Mouse (Mus musculus): ENCODE data around the gene Rarres2.

Rarres2 gene
- long read RNA-seq, experiment 1, transcript Rarres2-204 (6 exons, 795 nt): major isoform, 10 of 30 reads
- long read RNA-seq, experiment 1, transcript Rarres2-205 (6 exons, 681 nt): minor isoform, 6 of 30 reads
- long read RNA-seq, experiment 1, transcript Rarres2-201 (6 exons, 731 nt): minor isoform, 5 of 30 reads
- long read RNA-seq, experiment 1, partial matches to known transcripts: 5 of 30 reads
- long read RNA-seq, experiment 1, other reads (novel, unspliced or antisense): 1 of 30 reads
- long read RNA-seq, experiment 2, transcript Rarres2-204 (6 exons, 795 nt): major isoform, 20 of 37 reads
- long read RNA-seq, experiment 2, transcript Rarres2-201 (6 exons, 731 nt): minor isoform, 6 of 37 reads
- long read RNA-seq, experiment 2, partial matches to known transcripts: 6 of 37 reads
- long read RNA-seq, experiment 2, other reads (novel, unspliced or antisense): 0 of 37 reads

DNA sequence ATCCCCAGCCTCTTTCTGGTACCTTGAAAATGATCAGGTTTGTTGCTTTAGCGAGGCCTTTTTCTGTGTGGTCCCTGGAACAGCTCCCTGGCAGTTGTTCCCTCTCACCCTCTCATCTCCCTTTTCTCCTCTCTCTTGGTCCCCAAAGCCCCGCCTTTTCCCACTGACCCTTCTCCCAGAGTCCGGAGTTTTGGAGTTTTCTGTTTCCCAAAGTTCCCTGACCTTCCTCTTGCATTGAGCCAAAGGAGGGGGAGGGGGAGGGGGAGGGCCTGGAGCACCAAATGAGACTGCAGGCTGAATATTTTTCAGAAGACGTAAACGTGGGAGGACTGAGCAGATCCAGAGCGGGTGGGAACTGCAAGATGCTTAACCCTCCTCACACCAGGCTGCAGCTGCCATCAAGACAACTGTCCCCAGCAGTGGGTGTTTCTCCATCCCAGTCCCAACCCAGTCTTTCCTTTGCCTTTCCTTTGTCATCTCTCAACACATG, at the start of gene Rarres2:
Gene Rarres2, minus strand, starts transcription at position 218 of the 490 bp plus-strand sequence.
- intact Hi-C loops (cut with DNase I): no loop called here

DNA sequence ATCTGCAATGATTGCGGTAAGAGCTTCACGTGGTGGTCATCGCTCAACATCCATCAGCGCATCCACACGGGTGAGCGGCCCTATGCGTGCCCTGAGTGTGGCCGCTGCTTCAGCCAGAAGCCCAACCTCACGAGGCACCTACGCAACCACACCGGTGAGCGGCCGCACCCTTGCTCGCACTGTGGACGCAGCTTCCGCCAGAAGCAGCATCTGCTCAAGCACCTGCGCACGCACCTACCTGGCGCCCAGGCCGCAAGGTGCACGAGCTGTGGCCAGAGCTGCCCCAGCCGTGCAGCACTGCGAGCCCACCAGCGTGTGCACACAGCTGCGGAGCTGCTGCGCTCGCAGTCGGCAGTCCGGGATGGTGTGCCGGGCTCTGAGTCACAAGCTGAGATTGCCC, 47.4 kb upstream of the Rarres2 start:
- intact Hi-C loops (cut with DNase I): no loop called here

DNA sequence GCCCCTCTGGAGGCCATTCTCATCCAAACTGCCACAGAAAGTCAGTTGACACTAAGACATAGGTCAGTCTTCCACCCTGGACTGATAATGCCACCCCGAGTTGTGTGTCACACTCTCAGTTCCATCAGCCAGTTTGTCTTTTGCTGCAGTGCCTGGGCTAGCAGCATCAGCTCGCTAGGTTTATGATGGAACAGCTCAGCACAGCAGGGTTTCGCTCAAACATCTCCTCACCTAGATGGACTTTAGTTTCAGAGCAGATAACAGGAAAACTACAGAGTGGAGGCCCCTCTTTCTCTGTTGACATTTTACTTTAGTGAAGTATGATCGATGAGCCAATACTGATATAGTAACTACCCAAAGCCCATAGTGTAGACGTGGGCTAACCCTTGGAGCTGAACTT, 42.2 kb upstream of the Rarres2 start:
- intact Hi-C loops (cut with DNase I): no loop called here

DNA sequence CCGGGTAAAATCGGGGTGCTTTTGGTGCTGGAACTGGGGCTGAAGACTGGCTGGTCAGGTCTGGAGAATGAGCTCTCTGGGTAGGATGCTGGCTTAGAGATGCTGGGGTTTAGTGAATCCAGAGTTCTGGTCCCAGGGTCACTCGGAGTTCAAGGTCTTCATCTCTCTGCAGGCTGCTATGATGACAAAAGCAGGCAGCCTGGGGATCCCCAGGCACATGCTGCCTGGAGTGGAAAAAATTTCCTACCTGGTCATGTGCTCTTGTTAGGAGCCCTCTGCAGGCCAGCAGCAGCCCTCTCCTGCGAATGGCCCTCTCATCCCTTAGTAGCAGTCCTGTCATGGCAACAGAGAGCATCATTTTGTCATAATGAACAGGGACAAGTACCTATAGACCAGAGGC, 40.9 kb upstream of the Rarres2 start:
- intact Hi-C loops (cut with DNase I): no loop called here

DNA sequence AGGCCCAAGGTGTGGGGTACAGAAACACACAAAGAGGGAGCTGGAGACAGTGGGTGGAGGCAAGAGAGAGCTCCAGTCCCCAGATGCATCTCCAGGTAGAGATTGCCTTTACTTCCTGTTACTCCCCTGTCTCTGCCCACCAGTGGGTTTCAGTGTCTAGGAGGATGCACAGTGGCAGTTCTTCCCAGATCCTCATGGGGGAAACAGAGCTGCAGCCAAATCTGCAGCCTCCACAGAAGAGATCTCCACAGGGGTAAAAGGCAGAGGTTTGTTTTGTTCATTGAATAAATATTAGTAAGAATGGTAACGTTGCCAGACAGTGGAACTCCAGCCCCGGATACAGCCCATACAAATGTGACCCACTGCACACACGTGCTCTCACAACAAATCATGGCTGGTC, 38.1 kb upstream of the Rarres2 start:
- intact Hi-C loops (cut with DNase I): no loop called here

DNA sequence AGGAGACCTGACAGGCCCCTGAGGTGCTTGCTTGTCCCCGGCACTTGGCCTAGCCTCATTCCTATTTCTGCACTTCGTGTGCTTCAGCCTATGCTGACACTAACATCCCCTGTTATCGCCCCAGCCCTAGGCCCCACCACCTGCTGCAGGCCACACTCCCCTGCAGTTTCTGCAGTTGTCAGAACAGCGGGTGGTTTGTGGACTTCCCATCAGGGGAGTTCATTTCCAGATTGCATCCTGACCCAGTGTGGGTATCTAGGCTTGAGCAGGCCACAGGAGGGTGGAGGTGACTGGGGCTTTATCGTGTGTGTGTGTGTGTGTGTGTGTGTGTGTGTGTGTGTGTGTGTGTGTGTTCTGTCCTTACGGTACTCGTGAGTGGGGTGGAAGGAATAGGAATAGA, 36.9 kb upstream of the Rarres2 start:
- intact Hi-C loops (cut with DNase I): no loop called here

DNA sequence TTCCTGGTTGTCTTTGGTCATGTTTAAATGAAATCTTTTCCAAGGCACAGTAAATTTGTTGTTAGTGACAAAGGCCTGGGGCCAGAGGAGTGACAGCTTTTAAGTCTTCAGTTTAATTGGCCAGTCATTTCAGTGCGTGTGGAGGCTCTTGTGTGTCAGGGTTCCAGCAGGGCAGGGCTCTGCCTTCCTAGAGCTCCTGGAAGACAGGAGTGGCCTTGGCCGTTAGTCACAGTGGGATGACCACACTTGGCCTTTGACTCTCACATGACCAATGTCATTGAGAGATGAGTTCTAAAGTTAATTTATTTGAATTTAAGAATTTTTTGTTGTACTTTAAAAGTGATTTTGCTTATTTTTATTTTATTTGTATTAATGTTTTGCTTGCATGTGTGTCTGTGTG, 35.5 kb upstream of the Rarres2 start:
- intact Hi-C loops (cut with DNase I): no loop called here

DNA sequence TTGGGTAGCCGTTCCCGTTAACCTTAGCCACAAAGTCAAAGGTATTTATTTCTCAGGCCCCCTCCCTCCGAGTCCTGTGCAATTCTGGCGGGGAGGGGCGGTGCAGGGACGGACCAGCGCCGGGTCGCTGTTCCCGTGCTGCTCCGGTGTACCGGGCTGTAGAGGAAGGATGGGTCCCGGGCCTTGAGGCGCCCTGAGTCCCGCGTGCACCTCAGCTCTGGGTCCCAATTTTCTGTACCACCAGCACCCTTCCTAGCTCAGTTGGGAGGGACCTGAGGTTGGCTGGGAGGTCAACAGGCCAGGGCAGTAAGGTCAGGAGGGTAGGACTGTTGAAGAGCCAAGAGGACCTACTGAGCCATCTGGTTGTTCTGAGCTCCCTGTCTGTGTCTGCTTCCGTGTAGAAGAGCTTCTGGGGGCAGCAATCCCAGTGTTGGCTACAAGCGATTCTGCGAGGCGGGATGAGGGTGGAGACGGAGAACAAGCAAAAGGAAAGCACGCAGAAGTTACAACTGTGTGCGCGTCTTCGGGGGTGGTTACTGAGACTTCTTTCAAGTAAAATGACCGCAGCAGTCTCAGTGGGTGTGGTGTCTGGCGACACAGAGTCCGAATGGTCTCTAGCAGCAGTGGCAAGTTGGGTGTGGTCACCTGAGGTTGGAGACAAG, 29.6 kb upstream of the Rarres2 start:
- intact Hi-C loops (cut with DNase I): no loop called here

DNA sequence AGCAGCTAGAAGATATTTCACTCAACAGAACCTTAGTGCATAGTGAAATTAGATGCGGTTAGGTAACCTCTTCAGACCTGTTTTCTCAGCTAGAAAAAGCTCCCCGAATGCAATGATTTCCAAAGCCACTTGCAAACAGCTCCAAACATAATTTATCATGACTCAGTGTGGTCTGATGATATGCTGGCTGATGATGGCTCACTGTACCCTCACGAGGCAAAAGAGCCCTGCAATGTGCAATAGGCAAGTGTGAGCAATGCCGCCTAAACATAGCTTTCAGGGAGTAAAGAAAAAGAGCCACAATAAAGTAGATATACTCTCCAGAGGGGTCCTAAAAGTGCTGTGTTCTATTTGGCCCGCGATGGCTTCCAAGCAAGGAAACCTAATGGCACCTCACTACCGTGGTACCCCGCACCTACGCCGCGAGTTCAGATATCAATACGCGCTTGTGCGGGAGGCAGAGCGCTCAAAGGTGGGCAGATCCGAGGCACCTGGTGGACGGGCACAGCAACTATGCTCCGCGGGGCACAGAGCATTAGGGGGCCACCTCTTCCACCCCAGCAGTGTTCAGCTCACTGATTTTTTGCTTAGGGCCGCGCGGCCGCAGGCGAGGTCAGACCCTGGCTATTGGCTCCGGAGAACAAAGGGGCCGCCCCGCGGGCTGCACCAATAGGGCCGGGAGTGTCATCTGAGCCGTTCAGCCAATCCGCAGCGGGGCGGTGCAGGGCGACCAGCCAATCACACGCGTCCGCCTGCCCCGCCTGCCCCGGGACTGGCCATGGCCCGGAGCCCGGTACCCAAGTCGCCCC, 28.9 kb upstream of the Rarres2 start, which contains the start of gene Zfp775:
Gene Zfp775, plus strand, starts transcription at position 793 of the 809 bp plus-strand sequence.
- intact Hi-C loops (cut with DNase I): no loop called here

DNA sequence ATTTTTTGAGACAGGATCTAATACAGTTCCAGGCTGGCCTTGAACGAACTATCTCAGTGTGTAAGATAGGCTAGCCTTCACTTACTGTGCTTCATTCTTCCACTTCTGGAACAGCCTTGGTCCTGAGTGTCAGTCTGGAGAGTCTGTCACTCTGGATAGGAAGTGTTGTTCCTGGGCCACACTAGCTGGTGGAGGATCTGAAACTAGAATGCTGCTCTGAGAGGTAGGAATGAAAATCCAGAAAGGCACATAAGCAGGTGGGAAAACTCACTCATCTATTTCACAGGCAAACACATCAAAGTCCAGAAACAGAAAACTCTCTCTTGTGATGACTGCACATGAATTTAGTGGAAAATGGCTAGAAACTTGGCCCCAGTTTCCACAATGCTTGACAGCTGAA, 28.0 kb upstream of the Rarres2 start:
- intact Hi-C loops (cut with DNase I): no loop called here

DNA sequence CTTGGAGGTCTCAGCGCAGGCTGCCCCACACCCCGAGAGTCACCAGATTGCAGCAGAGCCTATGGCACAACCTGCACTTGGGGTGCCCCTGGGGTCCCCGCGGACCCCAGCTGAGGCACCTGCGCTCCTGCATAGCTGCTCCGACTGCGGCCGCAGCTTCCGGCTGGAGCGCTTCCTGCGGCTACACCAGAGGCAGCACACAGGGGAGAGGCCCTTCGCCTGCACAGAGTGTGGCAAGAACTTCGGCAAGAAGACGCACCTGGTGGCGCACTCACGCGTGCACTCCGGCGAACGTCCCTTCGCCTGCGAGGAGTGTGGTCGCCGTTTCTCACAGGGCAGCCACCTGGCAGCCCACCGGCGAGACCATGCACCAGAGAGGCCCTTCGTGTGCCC, 24.6 kb upstream of the Rarres2 start:
- intact Hi-C loops (cut with DNase I): loop anchor here (5.0 kb wide), 1 partner anchor 50 kb away; no protein-coding TSS in a partner anchor

DNA sequence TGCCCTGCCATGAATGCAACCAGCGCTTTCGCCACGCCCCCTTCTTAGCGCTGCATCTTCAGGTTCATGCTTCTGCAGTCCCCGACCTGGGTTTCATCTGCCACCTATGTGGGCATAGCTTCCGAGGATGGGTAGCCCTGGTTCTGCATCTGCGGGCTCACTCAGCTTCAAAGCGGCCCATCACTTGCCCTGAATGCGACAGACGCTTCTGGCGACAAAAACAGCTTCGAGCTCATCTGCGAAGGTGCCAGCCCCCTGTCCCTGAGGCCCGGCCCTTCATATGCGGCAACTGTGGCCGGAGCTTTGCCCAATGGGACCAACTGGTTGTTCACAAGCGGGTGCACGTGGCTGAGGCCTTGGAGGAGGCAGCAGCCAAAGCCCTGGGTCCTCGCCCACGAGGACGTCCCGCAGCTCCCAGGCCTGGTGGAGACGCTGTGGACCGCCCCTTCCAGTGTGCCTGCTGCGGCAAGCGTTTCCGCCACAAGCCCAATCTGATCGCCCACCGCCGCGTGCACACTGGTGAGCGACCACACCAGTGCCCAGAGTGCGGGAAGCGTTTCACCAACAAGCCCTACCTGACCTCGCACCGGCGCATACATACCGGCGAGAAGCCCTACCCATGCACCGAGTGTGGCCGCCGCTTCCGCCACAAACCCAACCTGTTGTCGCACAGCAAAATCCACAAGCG, 24.1 kb upstream of the Rarres2 start:
- intact Hi-C loops (cut with DNase I): loop anchor here (5.0 kb wide), 1 partner anchor 49 kb away; no protein-coding TSS in a partner anchor

DNA sequence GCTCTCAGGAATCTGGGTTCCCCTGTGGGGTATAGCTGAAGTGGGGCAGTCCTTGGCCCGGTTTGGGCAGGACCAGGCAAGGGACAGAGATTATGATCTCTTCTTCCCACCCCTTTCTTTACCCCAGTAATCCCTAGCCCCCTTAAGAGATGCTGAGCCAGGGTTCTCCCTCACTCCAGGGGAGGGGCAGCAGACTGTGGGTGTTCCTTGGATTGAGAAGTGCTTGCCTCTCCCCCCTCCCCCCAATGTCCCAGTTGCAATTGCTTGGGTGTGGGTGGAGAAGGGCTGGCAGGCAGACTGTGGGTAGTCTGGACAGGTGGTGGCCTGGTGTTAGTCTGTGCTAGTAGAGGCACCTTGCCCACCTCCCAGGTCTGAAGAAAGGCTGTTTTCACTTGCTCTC, 22.7 kb upstream of the Rarres2 start:
- intact Hi-C loops (cut with DNase I): loop anchor here (5.0 kb wide), 1 partner anchor 48 kb away; no protein-coding TSS in a partner anchor

DNA sequence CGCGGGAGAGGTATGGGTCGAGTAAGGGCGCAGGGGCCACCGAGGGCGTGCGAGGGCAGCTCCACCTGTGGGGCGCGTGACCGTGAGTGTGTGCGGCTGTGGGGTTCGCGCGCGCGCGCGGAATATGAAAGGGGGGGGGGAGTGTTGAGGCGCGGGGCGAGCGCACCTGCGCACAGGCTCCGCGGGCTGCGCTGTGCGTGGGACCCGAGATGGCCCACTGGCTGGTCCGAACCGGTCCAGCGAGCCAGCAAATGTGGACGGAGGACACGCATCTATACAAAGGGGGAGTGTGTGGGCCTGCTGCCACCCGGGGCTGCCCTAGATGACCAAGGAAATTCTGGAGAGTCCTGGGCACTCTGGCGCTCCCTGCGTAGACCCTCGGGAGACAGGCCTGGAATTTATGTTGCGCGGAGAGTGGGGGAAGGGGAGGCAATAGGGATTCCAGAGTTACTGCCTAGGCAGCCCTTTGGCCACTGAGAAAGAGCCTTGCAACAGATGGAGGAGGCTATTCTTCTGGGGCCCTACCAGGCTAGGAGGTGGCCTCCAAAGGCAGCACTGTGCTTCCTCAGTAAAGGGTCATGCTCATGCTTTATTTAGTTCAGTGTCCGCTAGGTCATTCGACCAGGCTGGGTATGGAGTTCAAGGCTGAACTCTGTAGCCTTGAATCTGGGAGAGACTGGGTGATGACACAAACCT, 21.6 kb upstream of the Rarres2 start:
- intact Hi-C loops (cut with DNase I): no loop called here

DNA sequence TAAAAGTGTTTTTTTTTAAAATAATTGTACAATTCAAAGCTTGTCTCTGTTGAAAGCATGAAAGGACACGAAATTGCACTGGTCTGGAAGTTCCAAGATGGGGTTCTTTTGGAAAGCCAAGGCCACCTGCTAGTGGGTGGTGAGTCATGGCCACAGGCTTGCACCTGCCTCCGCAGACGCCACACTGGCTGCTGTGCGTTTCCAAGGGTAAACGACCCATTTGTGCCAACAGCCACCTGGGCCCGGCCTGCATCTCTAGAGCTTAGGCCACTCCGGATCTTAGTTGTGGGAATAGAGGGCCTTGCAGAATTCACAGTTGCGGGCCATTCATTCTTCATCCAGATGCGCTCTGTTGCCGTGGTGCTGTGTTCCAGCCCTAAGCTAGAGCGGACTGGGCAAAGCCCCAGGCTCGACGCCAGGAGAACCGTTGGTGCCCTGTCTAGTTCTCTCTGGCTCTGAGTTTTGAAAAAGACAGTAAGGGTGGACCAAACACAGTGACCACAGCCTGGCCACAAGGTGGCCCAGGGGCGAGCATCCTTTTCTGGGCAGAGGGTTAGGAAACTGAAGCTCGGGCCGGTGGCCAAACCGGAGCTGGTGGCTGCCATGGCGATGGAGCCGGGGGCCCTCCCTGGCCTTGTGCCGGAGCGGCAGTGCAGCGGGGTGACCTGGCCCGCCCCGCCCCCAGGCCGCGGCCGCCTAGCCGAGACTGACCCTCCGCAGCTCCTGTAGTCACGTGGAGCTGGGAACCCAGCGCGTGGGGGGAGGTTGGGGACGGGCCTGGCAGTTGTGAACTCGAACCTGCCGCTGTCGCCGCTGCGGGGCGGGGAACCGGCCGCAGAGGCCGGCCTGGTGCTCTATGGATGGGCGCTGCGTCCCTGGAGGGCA, 20.8 kb upstream of the Rarres2 start, which contains the start of the genes Repin1 and Gm44965:
Gene Repin1, plus strand, starts transcription at position 726 of the 885 bp plus-strand sequence.
Gene Gm44965, plus strand, starts transcription at position 784 of the 885 bp plus-strand sequence.
- intact Hi-C loops (cut with DNase I): no loop called here

DNA sequence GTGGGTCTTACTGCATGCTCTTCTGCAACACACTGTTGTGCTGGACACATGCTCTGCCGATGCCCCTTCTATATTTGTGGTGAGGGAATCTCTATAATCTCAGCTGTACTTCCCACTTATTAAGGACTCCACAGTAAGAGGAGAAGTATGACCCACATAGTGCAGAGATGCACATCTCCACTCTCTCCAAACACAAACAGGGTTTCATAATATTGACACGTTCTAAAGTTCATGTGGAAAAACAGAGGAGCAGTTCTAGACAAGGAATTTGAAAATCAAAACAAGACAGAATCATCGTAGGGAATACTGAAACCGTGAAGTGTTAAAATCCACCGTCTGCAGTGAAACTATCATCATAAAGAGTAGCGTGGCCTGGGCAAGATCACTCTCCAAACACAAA, 19.3 kb upstream of the Rarres2 start:
- intact Hi-C loops (cut with DNase I): no loop called here

DNA sequence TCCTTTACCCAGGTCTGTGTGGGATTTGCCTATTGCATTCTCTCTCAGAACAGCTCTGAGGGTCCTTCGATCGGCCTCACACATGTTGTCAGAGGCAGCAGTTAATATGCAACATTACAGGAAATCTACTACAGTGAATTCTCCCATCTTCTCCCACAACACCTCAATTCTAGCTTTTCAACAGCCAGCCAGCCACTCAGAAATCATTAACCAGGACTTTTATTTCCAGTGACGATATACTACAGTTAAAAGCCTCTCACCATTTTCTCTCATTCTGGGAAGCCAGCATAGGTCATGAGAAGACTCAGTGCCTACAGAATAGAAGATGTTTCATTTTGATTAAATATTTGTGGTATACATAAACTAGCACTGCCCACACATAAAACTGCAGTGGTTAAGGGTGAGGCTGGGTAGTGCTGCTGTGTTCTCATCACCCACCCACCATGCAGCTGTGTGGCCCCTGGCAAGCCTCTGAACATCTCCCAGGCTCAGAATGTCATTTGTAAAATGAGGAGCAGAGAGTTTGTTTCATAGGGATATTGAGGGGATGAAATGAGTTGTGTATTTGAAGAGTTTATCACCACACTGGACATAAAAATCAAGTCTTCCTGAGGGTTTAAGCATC, 18.7 kb upstream of the Rarres2 start:
- intact Hi-C loops (cut with DNase I): no loop called here

DNA sequence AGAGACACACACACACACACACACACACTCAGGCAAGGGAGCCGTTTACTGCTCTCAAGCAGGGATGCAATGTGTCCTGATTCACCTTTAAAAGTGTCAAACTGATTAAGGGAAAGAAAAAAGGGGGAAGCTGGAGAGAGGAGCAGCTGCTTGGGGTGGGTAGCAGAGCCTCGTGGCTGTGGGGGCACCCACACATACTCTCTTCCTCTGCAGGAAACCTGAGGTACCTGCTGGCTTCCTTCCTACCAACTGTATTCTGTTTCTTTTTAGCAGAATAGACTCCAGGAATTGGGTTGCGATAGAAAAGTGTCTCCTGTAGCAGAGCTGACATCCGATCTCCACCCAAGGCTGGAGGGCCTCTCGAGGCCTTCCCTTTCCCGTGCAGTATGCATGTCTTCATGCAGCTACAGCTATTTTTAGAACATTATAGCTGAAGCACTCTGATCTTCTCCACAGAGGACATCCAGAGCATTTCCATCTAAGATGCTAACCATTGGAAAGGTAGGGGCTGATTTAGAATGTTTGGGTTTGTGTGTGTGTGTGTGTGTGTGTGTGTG, 16.7 kb upstream of the Rarres2 start, which contains the start of gene Gm45021:
Gene Gm45021, plus strand, starts transcription at position 417 of the 557 bp plus-strand sequence.
- intact Hi-C loops (cut with DNase I): no loop called here
